Mouse (Mus musculus) layer of hippocampus, postnatal 14 days (tissue): ENCODE measurements at regions not wholly inside any gene's neighbourhood (a gene's known extent, or its start where the extent isn't known, plus 50 kb on each side); places are given as distances from the start of the nearest gene placed in this dataset.

ENCODE experiments used
- DNase-seq, 2 experiments: peaks; one replicate each; pipeline ENCODE4 v3.0.0; 2021 to 2022; ENCODE audit warnings: low spot score in 2 of 2, mixed read lengths in 1 of 2

DNA sequence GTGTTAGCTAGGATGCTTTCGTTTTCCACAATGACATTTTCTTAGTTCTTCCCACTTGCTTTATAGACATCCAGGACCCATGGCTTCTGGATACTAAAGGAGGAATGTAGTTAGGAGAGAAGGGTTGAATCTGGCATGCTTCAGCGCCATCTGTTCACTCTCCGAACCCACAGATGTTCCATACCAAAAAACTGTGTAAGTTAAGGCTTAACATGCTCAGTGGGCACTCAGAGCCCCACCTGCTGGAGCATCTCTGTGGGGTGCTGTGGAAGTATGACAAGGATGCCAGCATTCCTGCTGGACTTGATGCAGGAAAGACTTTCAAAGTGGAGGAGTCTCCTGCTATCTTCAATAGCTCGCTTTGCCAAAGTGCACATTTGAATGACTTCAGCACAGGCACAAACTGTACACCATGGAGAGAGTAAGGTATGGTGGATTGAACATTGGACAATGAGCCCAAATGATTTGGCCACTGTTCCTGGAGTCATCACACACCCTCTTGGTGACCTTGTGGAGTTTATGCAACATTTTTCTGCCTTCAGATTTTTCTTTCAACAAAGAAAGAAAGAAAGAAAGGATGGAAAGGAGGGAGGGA lies 802.3 kb downstream of the Cdh8 start:
- DNase-seq: no peak

DNA sequence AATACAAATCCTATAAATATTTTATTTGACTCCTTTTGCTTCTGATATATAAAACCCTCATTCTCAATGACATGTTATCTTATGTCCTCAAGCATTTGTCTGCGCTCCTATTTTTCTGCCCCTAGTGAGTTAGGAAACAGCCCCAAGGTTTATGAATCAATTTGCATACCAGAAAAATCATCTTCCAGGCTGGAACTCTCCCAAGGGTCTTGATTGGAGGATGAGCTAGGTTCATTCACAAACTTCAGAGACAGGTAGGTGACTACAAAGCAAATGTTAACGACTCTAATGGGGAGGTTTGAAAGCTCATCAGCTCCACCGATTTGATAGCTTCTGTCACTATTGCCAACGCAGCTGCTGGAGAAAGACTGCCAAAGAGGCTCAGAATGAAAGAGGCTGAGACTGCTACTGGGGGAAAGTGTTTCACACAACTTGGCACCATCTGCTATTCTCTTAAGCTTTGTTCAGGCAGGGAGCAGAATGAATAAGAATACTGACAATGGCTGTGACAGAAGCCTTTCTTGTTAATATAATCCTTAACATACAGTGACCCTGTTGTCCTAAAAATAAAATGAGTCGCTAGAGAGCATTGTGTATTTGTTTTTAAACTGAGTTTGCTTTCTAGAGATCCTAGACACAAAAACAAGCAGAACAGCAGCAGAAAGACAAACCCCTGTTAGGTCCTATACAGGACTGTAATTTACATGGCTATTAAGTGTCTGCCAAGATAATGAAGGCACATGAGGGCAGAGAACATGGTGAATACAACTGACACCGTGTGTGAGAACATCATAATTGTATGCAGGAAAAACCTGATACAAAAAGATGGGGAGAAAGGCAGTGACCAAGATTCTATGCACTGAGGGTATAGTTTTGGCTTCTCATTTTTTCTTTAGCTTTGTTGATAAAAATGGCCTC lies 843.4 kb downstream of the Cdh8 start:
- DNase-seq: peak; percentile 59 to 83

DNA sequence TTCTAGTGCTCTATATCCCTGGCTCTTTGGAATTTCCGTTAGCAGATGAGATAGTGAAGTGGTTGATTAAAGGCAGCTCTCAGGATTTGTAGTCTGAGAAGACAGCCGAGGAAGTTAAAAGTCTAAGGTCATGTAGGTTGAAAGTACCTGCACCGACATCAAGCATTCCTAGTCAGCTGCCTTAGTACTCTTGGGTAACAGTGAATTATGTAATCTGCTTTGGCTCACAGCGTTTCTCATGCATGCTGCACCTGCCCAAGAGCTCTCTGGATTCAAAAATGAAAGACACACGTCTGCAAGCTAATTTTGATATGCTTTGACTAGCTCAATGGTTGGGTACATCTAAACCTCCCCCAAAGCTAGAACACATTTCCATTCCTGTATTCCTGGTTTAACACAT lies 849.6 kb downstream of the Cdh8 start:
- no peak for DNase-seq

DNA sequence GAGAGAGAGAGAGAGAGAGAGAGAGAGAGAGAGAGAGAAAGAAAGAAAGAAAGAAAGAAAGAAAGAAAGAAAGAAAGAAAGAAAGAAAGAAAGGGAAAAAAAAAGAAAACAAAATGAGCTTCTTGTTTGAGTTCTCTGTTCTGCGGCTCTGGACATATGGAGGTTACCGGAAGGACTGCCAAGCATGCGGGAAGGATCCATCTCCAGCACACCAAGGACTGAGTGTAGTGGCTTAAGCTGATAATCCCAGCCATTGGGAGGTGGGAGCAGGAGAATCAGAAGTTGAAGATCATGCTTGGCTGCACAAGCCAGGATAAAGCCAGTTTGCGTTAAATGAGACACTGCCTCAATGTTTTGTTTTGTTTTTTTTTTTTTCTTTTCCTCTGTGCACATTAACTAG lies 897.8 kb downstream of the Cdh8 start:
- no peak for DNase-seq

DNA sequence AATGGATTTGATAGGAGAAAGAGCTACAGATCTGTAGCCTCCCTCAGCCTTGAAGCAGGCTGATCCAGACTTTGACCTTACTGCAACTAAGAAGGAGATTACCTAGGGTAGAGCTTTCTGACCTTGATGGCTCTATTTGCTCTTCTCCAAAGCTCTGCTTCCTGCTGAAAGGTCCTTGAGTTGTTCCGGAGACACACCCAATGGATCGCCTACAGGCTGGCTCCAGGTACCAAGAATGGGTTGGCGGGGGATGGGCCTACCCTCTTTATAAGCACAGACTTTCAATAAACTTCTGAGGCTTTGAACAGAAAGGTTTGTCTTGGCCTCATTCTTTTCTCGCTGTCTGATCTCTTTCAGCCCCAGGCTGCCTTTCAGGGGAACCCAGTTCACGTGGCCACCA lies 901.0 kb downstream of the Cdh8 start:
- DNase-seq: no peak

DNA sequence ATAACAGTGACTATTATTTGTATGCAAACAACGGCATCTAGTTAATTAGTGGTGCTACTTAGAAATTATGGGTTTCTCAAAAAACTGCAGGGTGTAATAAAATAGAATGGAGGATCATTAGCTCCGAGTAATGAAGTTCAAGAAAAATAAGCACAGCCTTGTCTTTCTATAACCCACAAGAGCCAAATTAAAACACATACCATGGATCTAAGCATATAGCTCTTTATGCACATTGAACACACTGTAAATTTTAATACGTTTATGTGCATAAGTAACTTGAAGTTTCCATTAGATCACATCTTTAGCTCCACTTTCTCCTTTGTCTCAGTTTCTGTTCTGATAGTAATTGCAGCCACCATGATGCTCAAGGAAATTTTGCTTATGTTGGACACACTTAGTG lies 919.5 kb downstream of the Cdh8 start:
- DNase-seq: no peak

DNA sequence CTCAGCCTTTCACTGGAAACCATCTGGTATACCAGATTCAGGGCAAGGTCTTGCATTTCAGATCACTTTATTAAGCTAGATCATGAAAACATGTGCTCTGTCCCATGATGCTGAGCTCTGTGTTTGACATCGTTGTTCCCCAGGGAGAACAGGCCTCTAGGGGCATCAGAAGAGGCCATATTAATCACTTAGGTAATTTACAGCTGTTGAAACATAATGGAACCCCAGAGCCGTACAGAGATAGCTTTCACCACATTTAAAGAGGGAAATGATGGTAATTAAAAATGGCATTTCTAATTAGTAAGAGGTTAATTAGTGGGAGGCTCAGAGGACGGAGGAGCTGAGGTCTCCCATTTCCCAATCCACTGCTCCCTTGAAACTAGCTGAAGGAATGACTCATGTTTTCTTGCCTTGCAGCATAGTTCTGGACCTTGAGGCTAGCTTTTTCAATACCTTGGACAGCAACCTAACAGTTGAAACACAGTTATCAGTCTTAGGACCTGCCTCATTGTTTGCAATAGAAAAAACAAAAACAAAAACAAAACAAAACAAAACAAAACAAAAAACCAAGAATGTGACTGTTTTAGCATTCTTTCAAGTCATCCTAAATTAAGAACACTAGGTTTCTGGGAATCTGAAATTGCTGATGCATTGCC lies 952.8 kb downstream of the Cdh8 start:
- DNase-seq: no peak

DNA sequence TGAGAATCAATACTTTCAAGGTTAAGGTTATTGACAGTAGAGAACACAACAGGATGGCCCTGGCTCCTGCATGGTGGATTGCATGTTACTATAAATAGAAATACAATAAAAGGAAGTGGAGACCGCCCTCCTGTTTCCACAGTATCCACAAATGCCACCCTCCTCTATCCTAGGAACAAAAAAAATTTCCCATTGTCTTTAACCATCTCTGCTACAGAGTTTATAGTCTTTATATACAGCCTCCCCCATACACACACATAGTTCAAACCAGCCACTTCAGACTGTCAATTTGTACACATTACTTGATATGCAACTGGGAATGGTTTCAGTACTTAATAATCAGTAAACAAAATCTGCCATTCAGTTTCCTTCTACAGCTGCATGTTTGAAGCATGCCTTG lies 960.7 kb downstream of the Cdh8 start:
- no peak for DNase-seq
